In the genomic region with DNA sequence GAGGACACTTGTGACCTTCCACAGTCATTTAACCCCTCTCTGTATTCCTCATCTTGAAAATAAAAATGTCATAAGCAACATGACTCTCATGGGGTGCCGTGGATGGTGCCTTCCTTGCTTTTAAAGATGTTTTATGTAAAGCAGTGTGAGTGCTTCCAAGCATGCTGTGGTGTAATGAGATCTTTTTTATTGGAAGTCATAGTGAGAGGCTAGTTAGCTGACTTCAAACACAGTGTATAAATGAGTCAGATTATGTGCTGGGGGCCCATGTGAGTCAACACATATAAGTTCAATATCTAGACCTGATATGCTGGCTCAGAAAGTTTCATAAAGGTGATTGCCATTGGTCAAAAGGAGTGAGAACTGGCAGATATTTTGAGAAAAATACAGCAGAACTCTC, we compare ENCODE assay signal across 18 mouse cellular contexts.
A peak's percentile ranks its signal among the peaks of the same experiment; 100 is the strongest.
DNase-seq lines count a peak whose midpoint lies in the region; ATAC-seq and TF ChIP-seq lines count a peak whose summit lies in the region.
"Had no signal": no experiment of that assay in that cellular context is flagged by ENCODE, and none has a peak within 500 bp of the region (broad histone marks: within the 10 kb centered on the region; RNA-seq: fewer than 3 reads in every experiment).

No protein-coding gene starts in this region.

- no peak overlapping the region for H3K9ac ChIP-seq in hindbrain, embryonic 13.5 days
- H3K9ac ChIP-seq in hindbrain, embryonic 16.5 days (ENCODE audit: low read depth, low read length) = no peak overlapping the region
- H3K9ac ChIP-seq in kidney, embryonic 14.5 days (ENCODE audit: low read depth, low read length) = no peak overlapping the region
- H3K9ac ChIP-seq in kidney, embryonic 15.5 days = no peak overlapping the region
- H3K9ac ChIP-seq: embryonic facial prominence, embryonic 12.5 days; forebrain, embryonic 13.5 days; forebrain, embryonic 15.5 days had no signal

- H3K9me3 ChIP-seq in hindbrain, embryonic 13.5 days = no peaks in the 10 kb centered on the region
- no peaks in the 10 kb centered on the region for H3K9me3 ChIP-seq in hindbrain, embryonic 16.5 days (ENCODE audit: control insufficient read depth, low read length)
- H3K9me3 ChIP-seq in kidney, embryonic 14.5 days (ENCODE audit: control insufficient read depth, low read length) = no peaks in the 10 kb centered on the region
- H3K9me3 ChIP-seq in kidney, embryonic 15.5 days (replicated peaks) = no peaks in the 10 kb centered on the region
- H3K9me3 ChIP-seq: embryonic facial prominence, embryonic 10.5 days; embryonic facial prominence, embryonic 12.5 days; forebrain, embryonic 13.5 days; forebrain, embryonic 15.5 days had no signal

- 0 out of 2 replicates have a peak, but pooled peaks cover 4% of the 10 kb centered on the region for H3K4me1 ChIP-seq in hindbrain, embryonic 13.5 days (replicated peaks)
- H3K4me1 ChIP-seq in hindbrain, embryonic 16.5 days (ENCODE audit: control insufficient read depth, insufficient read depth, low read depth, low read length) = no peaks in the 10 kb centered on the region
- no peaks in the 10 kb centered on the region for H3K4me1 ChIP-seq in kidney, embryonic 14.5 days (ENCODE audit: control insufficient read depth, insufficient read depth, low read length)
- H3K4me1 ChIP-seq in kidney, embryonic 15.5 days = no peaks in the 10 kb centered on the region
- H3K4me1 ChIP-seq: embryonic facial prominence, embryonic 10.5 days; embryonic facial prominence, embryonic 12.5 days; forebrain, embryonic 13.5 days; forebrain, embryonic 15.5 days had no signal

- no peak overlapping the region for H3K4me3 ChIP-seq in hindbrain, embryonic 13.5 days
- no peak overlapping the region for H3K4me3 ChIP-seq in hindbrain, embryonic 16.5 days (ENCODE audit: low read length)
- H3K4me3 ChIP-seq in kidney, embryonic 14.5 days (ENCODE audit: low read length) = no peak overlapping the region
- no peak overlapping the region for H3K4me3 ChIP-seq in kidney, embryonic 15.5 days (replicated peaks)
- H3K4me3 ChIP-seq: embryonic facial prominence, embryonic 10.5 days; embryonic facial prominence, embryonic 12.5 days; forebrain, embryonic 13.5 days; forebrain, embryonic 15.5 days had no signal

- H3K36me3 ChIP-seq in hindbrain, embryonic 13.5 days = no peaks in the 10 kb centered on the region
- H3K36me3 ChIP-seq in hindbrain, embryonic 16.5 days (ENCODE audit: control insufficient read depth, insufficient read depth, low read length) = no peaks in the 10 kb centered on the region
- H3K36me3 ChIP-seq in kidney, embryonic 14.5 days (ENCODE audit: control insufficient read depth, insufficient read depth, low read length) = no peaks in the 10 kb centered on the region
- no peaks in the 10 kb centered on the region for H3K36me3 ChIP-seq in kidney, embryonic 15.5 days
- H3K36me3 ChIP-seq: embryonic facial prominence, embryonic 10.5 days; embryonic facial prominence, embryonic 12.5 days; forebrain, embryonic 15.5 days had no signal

- TF ChIP-seq POLR2A in brain, embryonic 14.5 days (IDR thresholded peaks at IDR 0.05; ENCODE audit: borderline replicate concordance, extremely low read depth, insufficient read depth, insufficient read length, poor library complexity, severe bottlenecking) = no peak

- peak; percentile 17; the same call in 1 of the 2 replicates for ATAC-seq in hindbrain, embryonic 13.5 days (ENCODE audit: low FRiP score)
- no peak for ATAC-seq in hindbrain, embryonic 16.5 days
- peak; percentile 66; the same call in 1 of the 2 replicates for ATAC-seq in kidney, embryonic 14.5 days (ENCODE audit: low FRiP score, low TSS enrichment)
- no peak for ATAC-seq in kidney, embryonic 15.5 days (replicated peaks; ENCODE audit: low FRiP score)
- ATAC-seq: forebrain, embryonic 13.5 days; forebrain, embryonic 15.5 days had no signal

- TF ChIP-seq CTCF in brain, embryonic 14.5 days (IDR thresholded peaks at IDR 0.05; ENCODE audit: borderline replicate concordance, extremely low read depth, insufficient read depth, insufficient read length) = no peak

- WGBS in hindbrain, embryonic 13.5 days = 47% methylated on average over 1 of the region's 1 CpGs
- 31% methylated on average over 1 of the region's 1 CpGs for WGBS in hindbrain, embryonic 16.5 days
- 26% methylated on average over 1 of the region's 1 CpGs for WGBS in kidney, embryonic 14.5 days
- whole genome bisulfite sequencing in kidney, embryonic 15.5 days = 29% methylated on average over 1 of the region's 1 CpGs

- no peaks in the 10 kb centered on the region for H3K27me3 ChIP-seq in hindbrain, embryonic 13.5 days
- no peaks in the 10 kb centered on the region for H3K27me3 ChIP-seq in hindbrain, embryonic 16.5 days (replicated peaks; ENCODE audit: control insufficient read depth, insufficient read depth, low read length)
- H3K27me3 ChIP-seq in kidney, embryonic 14.5 days (ENCODE audit: control insufficient read depth, insufficient read depth, low read length) = no peaks in the 10 kb centered on the region
- H3K27me3 ChIP-seq in kidney, embryonic 15.5 days = no peaks in the 10 kb centered on the region
- H3K27me3 ChIP-seq: embryonic facial prominence, embryonic 12.5 days; forebrain, embryonic 13.5 days; forebrain, embryonic 15.5 days had no signal

- no peak overlapping the region for H3K27ac ChIP-seq in hindbrain, embryonic 13.5 days
- H3K27ac ChIP-seq in hindbrain, embryonic 16.5 days (ENCODE audit: low read depth, low read length) = no peak overlapping the region
- H3K27ac ChIP-seq in kidney, embryonic 14.5 days (ENCODE audit: low read depth, low read length) = no peak overlapping the region
- H3K27ac ChIP-seq in kidney, embryonic 15.5 days = no peak overlapping the region
- H3K27ac ChIP-seq: embryonic facial prominence, embryonic 10.5 days; embryonic facial prominence, embryonic 12.5 days; forebrain, embryonic 13.5 days; forebrain, embryonic 15.5 days had no signal

- no peak overlapping the region for H3K4me2 ChIP-seq in hindbrain, embryonic 13.5 days
- H3K4me2 ChIP-seq in hindbrain, embryonic 16.5 days (ENCODE audit: low read length) = no peak overlapping the region
- no peak overlapping the region for H3K4me2 ChIP-seq in kidney, embryonic 14.5 days (replicated peaks; ENCODE audit: low read depth, low read length)
- H3K4me2 ChIP-seq in kidney, embryonic 15.5 days = no peak overlapping the region
- H3K4me2 ChIP-seq: embryonic facial prominence, embryonic 12.5 days; forebrain, embryonic 13.5 days; forebrain, embryonic 15.5 days had no signal

- DNase-seq in brain, embryonic 14.5 days (ENCODE audit: low read depth) = peak; percentile 19
- no peak for DNase-seq in retina, postnatal 1 day
- DNase-seq: adrenal gland, adult 2 months; adrenal gland, postnatal 10 days; adrenal gland, postnatal 25 days; cerebellum, adult 11-12 months; cerebellum, adult 2 months; cerebellum, adult 9-10 months; cerebellum, postnatal 10 days; cerebellum, postnatal 25 days had no signal

Comparison
In these comparisons a context has a peak if more than half of its experiments do, and no peak if none do; other contexts are left out.
1. ATAC-seq: peak in hindbrain, embryonic 13.5 days (single experiment) and kidney, embryonic 14.5 days (single experiment); none in hindbrain, embryonic 16.5 days (single experiment) and kidney, embryonic 15.5 days (single experiment).